Mouse (Mus musculus) kidney, adult 2 months (tissue): ENCODE results near the gene Rag1.

Experiments used
- CTCF ChIP-seq: fragments of 200-500 bp; conservative IDR thresholded peaks from 2 replicates; pipeline ENCODE4 v1.5.1; 2011; ENCODE audit warnings: low read depth, mild to moderate bottlenecking, control low read depth, low read length, moderate library complexity, mixed read lengths; ENCODE audit not compliant: insufficient read depth, insufficient read length
- POLR2A ChIP-seq: fragments of 200-500 bp; IDR thresholded peaks from one replicate; pipeline ENCODE4 v1.6.1; 2011; ENCODE audit warnings: low read depth, low read length, control low read depth

DNA sequence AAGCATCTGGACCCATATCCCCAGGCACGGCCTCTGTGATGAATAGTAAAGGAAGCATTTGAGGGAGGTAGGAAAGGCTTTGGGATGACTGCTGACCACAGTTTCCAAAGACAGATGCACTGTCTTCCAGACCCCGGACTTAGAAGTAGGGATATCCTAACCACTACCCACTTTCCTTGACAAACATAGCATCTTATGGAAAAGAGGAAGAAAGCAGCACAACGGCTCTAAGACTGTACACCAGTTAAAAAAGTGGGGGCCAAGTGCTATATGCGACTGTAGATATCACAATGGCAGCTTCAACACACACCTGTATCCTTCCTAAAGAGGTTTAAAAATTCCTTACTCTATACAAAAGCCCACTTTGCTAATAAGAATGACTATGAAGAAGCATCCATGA, 30.9 kb downstream of the Rag1 start:
- TF ChIP-seq POLR2A (no peak), CTCF (no peak)
